Mouse (Mus musculus): ENCODE data around the gene Slc16a3.

Gene Slc16a3

DNA sequence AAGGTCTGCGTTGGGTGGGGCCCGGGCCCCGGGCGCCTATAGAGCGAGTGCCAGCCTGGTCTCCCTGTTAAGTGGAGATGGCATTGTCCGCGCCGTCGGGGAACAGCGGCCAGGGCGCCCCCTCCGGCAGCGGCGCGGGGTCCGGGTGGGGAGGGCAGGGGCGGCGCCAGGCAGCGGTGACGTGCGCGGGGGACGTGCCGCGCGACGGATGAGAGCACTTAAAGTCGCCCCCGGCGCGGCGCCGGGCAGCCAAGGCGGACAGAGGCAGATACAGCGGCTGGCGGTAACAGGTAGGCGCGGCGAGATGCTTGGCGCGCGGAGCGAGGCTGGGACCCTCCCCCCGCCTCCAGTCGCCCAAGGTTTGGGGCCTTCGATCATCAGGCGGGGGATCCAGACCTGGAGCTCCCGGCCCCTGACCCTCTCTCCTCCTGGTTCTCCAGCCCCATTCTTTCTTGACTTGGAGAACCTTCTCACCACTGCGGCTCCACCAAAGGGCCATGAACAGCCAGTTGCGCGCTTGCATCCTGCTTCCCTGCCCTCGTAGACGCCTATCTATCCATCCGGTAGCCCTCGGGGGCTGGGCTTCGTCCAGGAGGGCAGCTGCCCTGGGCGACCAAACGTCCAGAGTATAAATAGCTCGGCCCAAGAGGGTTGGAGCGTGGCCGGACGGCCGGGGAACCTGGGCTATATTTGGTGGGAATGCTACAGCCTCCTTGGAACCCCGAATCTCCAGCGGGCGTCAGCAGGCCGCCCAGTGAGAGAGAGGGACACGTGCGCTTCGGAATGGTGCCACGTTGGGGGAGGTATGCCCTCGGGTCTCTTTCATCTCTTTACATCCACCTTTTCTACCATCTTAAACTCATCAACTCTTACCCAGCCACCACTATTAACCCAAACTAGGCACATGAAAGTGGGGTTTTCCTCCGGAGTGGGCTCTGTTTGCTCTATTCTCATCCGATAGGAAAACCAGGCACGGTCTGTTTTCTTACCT, 876 bp downstream of the Slc16a3 start:
- peak; percentile 39 for DNase-seq

DNA sequence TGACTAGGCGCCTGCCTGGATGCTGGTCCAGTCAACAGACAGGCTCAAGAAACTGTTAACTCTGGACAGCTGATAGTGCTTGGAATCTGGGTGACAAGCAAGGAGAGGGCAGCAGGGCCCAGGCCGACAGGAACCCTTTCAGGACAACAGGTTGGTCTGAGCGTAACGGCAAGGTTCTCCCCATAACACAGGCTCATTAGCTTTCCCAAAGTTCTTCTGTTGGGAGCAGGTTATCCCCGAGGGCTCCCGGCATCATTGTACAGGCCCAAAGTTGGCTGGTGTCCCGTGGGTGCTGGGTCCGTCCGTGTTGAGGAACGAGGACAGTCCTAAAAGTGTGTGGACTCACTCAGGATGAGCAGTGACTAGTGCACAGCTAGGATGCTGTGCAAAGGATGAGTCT, 1.6 kb downstream of the Slc16a3 start:
- DNase-seq: no peak

DNA sequence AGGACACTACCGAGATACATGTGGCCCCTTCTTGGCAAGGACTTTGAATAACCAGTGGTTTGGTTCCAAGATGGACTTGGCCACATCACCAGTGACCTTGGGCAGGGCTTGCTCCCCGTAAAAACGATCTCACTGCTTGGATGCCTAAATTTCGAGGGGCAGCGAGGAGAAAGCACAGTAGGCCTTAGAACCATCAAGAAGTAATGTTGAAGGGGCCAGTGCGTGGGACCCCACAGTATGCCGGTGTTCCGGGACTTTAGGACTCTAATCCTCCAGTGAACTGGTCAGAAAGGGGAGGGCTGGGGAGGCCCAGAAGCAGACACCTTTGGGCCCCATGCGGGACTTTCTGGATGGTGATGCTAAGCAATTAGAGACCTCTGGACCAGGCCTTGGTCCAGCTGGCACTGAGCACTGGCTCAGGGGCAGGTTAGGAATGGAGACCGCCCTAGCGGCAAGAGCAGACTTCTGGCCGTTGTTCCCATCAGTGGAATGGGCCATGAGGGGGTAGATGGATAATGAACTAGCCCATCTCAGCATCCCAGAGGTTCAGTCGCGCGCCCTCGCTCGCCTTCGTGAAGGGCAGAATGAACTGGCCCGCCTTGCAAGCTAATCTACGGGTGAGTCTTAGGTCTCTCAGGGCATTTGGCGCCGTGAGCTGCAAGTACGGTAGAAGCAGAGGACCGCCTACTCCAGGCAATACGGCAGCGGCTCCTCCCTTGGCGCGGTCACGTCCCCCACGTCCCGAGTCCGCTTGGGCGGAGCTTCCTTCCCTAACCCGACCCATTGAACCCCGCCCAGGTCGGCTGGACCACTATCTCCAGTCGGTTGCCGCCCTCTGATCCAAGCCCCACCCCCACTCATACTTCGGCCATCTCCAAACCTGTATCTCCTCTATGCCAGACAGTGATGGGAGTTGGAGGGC, 2.3 kb downstream of the Slc16a3 start:
- peak; percentile 95 for DNase-seq

DNA sequence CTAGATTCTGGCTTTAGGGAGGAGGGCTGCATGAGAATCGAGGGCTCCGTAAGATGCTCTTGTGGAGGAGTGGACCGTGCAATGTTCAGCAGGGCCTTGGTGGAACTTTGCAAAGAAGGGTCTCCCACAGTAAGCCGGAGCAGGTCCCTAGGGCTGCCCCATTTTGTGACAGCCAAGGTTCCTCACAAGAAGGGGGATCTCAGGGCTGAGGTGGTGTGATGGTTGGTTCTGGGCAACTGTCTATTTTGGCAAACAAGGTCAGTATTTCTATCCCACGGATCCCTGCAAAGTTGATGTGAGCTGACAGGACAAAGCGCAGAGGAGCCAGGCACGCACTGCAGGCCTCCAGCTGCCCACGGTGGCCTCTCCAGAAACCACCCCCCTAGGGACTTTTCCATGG, 3.0 kb downstream of the Slc16a3 start:
- DNase-seq: no peak

DNA sequence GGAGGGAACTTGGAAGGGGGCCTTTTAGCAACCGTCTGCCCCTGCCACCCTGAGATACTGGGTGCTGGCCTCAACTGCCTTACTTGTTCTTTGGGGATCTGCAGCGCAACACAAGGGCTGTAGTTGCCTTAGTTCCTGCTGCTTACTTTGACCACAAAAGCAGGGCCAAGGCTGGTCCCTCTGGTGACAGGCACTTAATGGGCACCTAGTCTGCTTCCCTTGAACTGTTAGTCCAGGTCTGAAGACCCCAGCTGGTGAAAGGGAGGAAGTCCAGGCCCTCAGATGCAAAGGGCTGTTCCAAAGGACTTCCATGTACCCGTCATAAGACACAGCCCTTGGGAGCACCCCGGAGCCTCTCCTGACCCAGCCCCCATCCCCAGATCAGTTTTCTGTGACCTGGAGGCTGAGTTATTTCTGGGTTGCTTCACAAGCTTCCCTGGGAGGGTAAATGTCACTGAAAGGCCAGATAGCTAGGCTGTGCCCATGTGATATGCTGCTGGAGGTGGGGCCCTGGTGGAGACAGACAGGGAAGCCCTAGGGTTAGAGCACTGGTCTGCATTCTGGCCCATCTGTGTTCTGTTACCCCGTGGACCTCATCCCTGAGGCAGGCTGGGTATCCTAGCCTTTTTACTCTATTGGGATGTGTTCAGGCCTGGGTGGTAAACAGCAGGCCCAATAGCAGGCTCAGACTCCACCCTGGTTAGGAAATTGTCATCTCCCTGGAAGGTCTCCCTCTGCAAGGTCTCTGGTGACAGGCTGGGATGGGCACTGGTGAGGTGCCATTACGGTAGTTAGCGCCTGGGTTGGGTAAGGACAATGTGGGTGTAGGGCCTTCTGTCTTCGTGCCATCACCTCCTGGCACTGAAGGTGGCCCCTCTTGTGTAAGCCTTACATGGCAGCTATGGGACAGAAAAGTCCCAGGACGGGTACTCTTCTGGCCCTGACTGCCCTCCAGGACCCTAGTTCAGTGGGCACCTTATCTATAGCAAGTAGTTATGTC, 3.8 kb downstream of the Slc16a3 start:
- no peak for DNase-seq

DNA sequence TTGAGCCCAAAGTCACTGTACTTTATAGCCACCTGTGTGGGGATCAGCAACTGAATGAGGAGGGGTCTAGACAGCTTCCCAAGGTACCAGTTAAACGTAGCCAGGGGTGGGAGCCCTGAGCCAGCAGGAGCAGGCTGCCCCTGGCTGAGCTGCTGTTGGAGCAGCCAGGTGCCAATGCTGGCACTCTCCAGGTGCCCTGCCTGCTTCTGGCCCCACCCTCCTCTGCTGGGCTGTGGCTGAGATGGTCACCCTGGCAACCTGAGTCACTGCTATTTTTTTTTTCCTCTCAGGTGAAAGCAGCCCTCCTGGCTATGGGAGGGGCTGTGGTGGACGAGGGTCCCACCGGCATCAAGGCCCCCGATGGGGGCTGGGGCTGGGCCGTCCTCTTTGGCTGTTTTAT, 6.7 kb downstream of the Slc16a3 start:
- peak; percentile 68 for DNase-seq

DNA sequence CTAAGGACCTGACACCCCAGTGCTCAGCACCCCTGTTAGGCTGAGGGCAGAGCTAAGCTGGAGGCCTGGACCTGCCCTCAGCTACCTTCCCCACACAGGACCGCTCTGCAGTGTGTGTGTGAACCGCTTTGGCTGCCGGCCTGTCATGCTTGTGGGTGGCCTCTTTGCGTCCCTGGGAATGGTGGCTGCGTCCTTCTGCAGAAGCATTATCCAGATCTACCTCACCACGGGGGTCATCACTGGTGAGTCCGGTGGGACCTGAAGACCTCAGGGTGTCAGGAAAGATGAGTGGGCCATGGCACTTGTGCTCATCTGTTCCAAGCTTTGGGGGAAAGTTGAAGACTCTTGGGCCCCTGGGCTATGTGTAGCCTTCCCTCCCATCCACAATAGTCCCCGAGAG, 7.4 kb downstream of the Slc16a3 start:
- DNase-seq: no peak

DNA sequence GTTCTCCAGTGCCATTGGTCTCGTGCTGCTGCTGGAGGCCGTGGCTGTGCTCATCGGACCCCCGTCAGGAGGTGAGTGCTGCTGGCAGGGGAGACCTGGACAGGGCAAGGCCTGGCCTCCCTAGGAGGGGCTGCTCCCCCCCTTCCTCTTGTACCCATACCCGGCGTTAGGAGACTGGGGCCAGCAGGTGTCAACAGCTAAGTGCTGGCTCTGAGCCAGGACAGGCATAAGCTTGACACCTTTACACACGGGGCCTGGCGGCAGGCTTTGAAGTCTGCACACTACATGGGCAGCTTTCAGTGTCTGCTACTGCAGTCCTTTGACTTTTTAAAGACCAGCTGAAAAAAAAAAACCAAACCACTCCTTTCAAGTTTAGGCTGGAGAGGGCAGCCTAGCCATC, 8.8 kb downstream of the Slc16a3 start:
- no peak for DNase-seq

DNA sequence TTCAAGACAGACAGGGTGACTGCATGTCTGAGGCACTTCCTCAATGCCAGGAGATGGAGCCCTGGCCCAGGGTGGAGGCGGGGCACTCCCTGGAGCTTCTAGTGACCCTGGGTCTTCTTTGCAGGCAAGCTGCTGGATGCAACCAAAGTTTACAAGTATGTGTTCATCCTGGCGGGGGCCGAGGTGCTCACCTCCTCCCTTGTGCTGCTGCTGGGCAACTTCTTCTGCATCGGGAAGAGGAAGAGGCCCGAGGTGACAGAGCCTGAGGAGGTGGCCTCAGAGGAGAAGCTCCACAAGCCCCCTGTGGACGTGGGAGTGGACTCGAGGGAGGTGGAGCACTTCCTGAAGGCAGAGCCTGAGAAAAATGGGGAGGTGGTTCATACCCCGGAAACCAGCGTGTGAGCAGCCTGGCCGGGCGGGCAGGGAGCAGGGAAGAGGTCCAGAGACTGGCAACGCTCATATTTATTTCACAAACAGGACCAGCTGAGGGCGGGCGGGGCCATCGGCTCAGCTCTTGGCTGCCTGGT, 9.5 kb downstream of the Slc16a3 start:
- DNase-seq: peak; percentile 64

DNA sequence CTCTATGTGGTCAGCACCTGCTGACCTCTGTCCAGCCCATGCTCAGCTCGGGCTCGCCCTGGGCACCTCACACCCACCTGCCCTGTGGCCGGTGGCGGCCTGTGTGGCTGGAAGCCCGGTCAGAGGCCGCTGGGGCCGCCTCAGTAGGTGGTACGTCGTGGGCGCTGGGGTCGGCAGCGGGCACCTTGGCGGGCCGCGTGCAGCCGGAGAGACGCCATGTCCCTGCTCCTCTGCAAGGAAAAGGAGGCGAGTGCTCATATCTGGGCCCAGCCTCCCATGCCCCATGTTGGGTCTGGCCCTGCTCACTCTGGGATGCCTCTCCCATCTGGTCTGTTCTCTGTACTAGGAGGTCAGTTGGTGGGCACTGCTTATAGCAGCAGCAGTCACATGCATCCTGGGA, 10.8 kb downstream of the Slc16a3 start:
- DNase-seq: no peak

DNA sequence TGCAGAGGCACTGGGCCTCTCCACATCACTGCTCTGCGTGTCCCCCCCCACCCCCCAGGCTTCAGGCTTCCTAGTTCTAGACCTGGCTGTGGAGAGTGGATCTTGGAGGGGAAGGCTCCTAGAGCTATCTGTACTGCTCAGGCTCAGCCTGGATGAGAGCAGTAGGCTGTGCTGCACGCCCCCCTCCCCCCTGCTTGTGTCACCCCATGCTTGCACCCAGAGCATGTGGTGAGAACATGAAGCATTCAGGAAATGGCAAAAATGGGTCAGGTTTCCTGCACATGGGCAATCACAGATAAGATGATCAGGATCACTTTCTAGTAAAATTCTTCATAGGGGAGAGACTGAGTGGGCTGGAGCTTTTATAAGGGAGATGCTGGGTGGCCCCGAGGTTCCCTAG, 11.3 kb downstream of the Slc16a3 start:
- DNase-seq: no peak

DNA sequence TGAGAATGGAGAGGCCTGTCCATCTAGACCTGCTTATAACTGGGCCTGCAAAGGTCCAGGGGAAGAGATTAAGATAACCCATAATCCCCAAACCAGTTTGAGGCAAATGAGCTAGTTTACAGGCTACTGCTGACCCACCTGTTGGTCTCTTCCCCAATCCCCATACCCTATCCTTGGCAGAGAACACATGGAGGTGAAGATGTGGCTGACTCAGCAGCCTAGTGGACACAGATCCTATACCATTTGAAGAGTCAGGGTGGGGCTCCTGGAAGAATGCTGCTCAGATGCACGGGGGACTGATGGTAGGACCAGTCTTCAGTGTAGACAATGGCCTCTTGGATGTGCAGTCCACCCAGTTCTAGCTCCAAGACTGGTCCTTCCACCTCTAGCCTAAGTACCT, 12.0 kb downstream of the Slc16a3 start:
- DNase-seq: no peak

DNA sequence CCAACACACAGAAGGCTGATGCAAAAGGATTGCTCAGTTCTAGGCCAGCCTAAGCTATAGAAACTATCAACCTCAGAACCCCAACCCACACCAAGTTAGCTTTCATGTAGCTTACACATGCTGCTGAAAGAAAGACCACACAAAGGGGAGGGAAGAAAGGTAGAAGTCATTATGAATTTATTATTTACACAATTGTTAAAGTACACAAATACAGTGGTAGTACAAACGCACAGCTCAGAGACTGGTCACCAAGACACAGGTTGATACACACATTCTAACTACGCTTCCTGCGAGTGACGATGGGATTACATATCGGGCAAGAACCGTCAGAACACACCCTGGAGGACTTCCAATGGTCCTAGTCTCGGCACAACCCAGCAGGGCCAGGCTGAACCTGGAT, 13.3 kb downstream of the Slc16a3 start:
- DNase-seq: no peak

DNA sequence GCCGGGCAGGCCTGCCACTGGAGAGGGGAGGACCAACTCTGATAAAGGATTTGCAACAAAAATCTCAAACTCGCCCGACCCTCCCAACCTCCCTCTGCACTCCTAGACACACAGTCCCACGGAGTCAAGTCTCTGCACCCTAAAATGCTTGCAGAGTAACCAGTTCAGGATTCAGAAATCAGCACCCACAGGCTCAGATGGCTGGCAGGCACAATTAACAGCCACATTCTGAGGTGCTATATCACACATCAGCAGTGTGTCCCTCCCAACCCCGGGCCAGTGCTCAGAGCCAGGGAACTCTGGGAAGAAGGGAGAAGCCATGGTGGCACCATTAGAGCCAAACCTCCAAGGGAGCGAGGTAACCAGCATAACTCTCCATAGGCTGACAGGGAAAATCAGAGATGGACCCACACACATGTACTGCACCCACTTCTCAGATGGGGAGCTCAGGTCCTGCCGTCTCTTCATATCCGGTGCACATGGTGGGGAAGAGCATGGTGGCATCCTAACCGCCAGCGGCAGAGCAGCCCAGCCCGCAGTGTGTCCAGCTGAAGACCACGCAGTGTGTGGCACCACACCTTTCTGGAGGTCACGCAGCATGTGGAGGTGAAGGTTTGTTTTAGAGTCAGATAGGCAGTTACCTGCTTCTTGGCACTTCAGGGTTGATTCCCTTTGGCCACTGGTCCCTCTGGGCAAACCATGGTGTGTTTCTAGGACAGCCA, 13.9 kb downstream of the Slc16a3 start:
- DNase-seq: no peak

DNA sequence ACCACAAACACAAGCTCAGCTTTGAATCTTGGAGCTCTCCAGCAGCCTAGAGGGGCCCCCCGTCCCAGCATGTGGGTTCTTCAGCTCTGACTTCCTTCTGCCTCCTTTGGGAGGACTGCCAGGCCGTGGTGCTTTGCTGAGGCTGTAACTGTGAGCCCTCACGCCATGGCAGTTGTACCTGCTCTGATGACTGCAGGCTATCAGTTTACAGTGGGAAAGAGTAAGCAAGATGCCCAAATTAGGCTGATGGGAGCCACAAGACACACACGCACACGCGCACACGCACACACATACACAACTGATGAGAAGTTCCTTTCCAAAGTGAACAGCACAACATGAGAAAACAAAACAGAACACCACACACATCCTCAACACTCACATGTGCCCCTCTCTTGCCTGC, 14.6 kb downstream of the Slc16a3 start:
- DNase-seq: no peak

DNA sequence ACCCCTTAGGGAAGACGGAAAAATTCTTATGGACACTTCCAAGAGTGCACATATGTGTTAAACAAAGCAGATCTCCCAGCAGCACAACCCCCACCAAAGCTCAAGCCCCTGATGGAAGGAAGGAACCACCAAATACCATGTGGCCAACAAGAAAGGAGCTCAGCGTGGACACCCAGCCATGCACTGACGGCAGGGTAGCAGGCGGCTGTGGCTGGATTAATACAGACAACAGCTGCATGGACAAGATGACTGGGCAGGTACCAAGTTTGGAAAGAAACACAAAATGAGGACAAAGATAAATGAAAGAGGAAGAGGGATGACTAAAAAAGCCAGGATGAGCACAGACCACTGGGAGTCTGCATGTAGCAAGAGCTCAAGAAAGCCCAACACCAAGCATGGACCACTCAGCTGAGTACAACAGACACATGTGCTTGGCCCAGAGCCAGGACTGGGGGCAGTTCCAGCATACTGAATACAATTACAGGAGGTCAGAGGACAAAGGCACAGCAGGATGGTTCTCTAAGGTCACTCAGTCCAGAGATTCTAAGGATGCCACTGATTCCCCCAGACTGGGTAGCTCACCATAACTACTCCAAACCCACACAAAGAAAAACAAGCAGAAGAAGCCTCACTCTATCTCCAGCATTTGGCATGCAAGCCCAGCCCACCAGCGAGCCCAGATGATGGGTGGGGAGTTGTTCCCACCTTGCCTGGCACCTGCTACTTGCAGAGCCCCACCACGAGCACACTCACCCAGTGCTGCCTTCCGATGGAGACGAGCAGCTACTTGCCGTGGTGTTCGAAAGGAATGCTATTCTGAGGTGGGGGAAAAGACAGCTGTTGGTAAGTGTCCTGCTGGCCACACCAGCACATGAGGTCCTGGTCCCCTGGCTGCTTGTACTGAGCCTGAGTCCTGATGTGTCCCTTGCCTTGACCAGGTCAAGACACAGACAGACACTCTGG, 16.2 kb downstream of the Slc16a3 start:
- DNase-seq: no peak

DNA sequence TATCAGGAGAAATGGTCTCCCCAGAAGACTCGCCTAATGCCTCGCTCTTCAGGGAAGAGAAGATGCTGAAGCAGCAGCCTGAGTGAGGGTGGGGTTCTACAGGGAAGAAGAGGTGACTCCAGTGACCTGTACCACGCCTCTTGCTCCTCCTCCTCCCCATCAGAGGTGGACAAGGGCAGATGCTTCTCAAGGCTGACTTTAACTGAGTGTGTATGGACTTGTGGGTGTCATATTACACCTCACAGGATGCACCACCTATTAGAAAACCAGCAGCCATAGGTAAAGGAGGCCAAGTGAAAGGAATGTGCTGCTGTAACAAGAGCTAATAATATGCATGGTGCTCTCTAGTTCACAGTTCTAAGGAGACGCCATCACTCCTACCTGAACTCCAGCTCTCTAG, 17.3 kb downstream of the Slc16a3 start:
- DNase-seq: no peak

DNA sequence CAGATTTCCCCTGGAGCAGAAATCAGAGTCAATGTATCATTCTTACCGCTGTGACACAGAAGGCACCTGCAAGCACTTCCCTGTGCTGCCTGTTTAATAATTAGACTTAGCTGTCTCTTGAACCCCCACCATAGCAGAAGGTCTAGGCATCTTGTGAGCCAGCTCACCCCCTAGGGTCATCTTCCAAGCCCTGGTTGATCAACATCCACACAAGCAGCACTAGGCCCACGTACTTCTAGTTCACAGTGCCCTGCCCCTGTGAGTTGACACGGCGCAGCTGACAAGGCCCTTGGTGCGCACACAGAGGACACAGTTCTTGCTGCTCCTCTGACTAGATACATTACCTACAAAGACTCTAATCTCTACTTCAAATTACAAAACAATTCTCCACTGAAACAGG, 21.5 kb downstream of the Slc16a3 start:
- no peak for DNase-seq

DNA sequence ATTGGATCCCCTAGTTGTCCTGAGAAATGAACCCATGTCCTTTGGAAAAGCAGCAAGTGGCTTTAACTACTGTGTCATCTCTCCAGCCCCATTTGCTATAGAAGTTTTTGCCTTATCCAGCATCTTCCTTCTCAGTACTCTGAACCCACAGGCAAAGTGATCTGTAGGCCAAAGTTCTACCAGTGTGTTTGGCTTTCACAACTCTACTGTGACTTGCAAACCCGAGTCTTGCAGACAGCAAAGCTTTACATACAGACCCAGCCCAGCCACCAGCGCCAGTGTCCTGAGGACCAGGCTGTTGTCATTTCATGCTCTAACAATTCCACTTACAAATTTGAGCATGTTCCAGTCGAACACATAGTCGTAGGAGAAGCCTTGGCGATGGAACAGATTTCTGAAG, 23.0 kb downstream of the Slc16a3 start:
- no peak for DNase-seq

DNA sequence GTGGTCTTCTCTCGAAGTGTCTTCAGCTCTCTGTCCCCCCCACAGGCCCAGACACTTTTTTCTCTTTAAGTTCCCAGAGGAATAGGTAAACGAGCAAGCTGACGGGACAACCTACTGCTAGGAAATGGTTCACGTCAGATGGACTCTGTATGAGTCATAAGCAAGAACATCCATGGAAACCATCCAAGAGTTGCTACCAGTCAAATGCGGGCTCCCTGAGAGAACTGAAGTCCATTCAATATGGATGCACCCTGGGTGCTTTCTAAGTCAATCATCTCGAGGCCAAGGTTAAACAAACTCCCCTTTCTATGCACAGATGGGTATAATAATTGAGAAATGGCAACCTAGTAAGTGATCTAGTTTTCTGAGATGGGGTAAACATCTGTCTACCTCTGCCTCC, 25.0 kb downstream of the Slc16a3 start:
- no peak for DNase-seq

Data from lung, postnatal 36 days (tissue).